Mouse (Mus musculus) heart, embryonic 10.5 days (tissue): ENCODE measurements at regions not wholly inside any gene's neighbourhood (a gene's known extent, or its start where the extent isn't known, plus 50 kb on each side); places are given as distances from the start of the nearest gene placed in this dataset.

ENCODE experiments used
- DNase-seq: peaks from one replicate; pipeline ENCODE4 v3.0.0-alpha.2; 2017; ENCODE audit warnings: low spot score
- H3K27ac ChIP-seq: fragments of 300-500 bp; sonication (generic); 2 replicates; pipeline ENCODE4 v1.5.1; 2016; ENCODE audit warnings: mild to moderate bottlenecking
- H3K27me3 ChIP-seq: fragments of 300-500 bp; sonication (generic); 2 replicates; pipeline ENCODE4 v1.6.1; 2016; ENCODE audit warnings: mild to moderate bottlenecking; ENCODE audit not compliant: poor library complexity, insufficient read depth, severe bottlenecking
- H3K36me3 ChIP-seq: fragments of 300-500 bp; sonication (generic); 2 replicates; pipeline ENCODE4 v1.6.1; 2016; ENCODE audit warnings: mild to moderate bottlenecking, moderate library complexity
- H3K4me1 ChIP-seq: fragments of 300-500 bp; sonication (generic); 2 replicates; pipeline ENCODE4 v1.6.1; 2016; ENCODE audit warnings: mild to moderate bottlenecking
- H3K4me3 ChIP-seq: fragments of 300-500 bp; sonication (generic); 2 replicates; pipeline ENCODE4 v1.5.1; 2016; ENCODE audit warnings: mild to moderate bottlenecking, moderate library complexity
- H3K9me3 ChIP-seq: fragments of 300-500 bp; sonication (generic); 2 replicates; pipeline ENCODE4 v1.6.1; 2016; ENCODE audit warnings: mild to moderate bottlenecking, moderate library complexity
- WGBS: fragments of 180-500 bp; shearing (Covaris S2); methylation state at CpG from one replicate; pipeline ENCODE4 v1.1.7; 2016; 5-methylcytosine and 5-hydroxymethylcytosine counted together

- no peaks in the 10 kb centered on the region; the same call in 1 of the 2 replicates for H3K27me3 ChIP-seq
- 70% methylated on average over 5 of the region's 5 CpGs for WGBS
- H3K4me3 ChIP-seq: no peak overlapping the region
- H3K4me1 ChIP-seq: no peaks in the 10 kb centered on the region
- no peak overlapping the region for H3K27ac ChIP-seq
- no peak for DNase-seq
- no peaks in the 10 kb centered on the region for H3K9me3 ChIP-seq
- H3K36me3 ChIP-seq: no peaks in the 10 kb centered on the region
These were observed 66.0 kb downstream of the Nr2f2 start for GRCm38 (mm10) chr7:70300516-70300915.

DNA sequence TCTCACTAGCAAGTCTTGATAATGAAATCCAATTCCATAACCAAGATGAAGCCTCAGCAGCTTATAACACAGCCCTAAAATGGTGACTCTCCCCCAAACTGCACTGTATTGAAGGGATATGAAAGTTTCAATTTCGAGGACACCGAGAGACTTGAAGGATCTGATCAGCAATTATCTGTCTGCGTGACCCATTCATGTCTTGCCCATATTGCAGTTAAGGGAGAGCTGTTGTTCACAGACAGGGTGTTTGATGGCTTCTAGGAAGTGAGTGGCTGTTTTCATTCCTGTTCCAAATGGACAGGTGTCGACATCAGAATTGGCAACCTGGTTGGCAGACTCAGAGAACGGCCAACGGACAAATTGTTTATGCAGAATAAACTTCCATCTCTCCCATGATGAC lies 75.1 kb downstream of the Nr2f2 start:
- no peak overlapping the region for H3K27ac ChIP-seq
- peaks cover 10% of the 10 kb centered on the region for H3K4me1 ChIP-seq
- H3K27me3 ChIP-seq: peaks cover 55% of the 10 kb centered on the region
- H3K4me3 ChIP-seq: no peak overlapping the region
- no peaks in the 10 kb centered on the region for H3K9me3 ChIP-seq
- no peak for DNase-seq
- no peaks in the 10 kb centered on the region for H3K36me3 ChIP-seq
- 85% methylated on average over 6 of the region's 6 CpGs for WGBS

DNA sequence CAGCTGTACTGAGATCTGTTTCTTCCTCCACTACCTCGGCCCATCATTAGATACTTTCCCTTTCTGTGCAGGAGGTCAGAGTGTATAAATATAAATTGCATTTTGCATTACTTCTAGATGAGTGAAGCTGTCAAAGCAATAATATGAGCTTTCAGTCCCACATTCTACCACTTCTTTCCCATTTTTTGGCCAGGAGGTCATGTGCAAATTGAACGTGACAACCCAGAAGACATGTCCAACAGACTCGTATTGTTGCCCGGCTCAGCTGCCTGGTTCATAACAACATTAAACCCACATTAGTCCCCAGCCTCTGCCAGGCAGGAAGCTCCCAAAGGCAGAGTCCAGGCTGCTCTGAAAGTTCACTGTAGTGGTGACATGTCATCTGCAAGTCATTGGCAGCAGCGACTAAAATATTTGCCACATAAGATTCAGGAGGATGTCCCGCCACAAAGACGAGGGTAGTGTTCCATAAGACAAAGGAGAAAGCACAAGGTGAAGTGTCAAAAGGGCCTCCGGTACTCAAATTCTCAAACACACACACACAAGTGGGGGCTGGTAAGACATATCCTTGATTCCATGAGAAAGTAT lies 75.7 kb downstream of the Nr2f2 start:
- peaks cover 61% of the 10 kb centered on the region for H3K27me3 ChIP-seq
- no peak overlapping the region for H3K4me3 ChIP-seq
- no peak overlapping the region for H3K27ac ChIP-seq
- WGBS: 74% methylated on average over 8 of the region's 8 CpGs
- no peak for DNase-seq
- H3K9me3 ChIP-seq: no peaks in the 10 kb centered on the region
- no peaks in the 10 kb centered on the region for H3K36me3 ChIP-seq
- H3K4me1 ChIP-seq: peaks cover 10% of the 10 kb centered on the region

DNA sequence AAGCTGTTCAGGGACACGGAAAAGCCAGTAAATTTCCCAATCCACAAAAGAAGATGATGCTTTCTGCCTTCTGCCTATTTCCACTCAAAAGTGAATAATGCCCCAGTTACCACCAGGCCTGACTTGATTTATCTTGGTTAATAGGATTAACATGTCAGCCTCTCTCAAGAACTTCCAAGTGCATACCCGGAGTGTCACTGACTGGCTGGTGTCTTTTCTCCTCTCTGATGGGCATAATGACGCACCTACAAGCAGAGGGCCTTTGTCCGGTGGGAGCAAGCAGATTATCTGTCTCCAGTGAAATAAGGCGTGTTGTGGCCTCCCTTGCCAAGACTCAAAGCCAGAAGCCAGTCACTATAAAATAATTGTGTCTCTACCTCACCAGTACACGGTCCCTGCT lies 76.3 kb downstream of the Nr2f2 start:
- WGBS: 55% methylated on average over 6 of the region's 6 CpGs
- peaks cover 67% of the 10 kb centered on the region for H3K27me3 ChIP-seq

GRCm38 (mm10) chr7:70288621-70289020 lies 77.9 kb downstream of the Nr2f2 start:
- WGBS: 11% methylated on average over 5 of the region's 5 CpGs
- no peaks in the 10 kb centered on the region for H3K9me3 ChIP-seq
- no peaks in the 10 kb centered on the region for H3K36me3 ChIP-seq
- H3K27me3 ChIP-seq: peaks cover 83% of the 10 kb centered on the region
- peaks cover 10% of the 10 kb centered on the region for H3K4me1 ChIP-seq
- H3K27ac ChIP-seq: no peak overlapping the region
- no peak for DNase-seq
- H3K4me3 ChIP-seq: no peak overlapping the region

More for the DNA sequence above, 76.3 kb downstream of the Nr2f2 start:
- Histone ChIP-seq H3K9me3 (no peaks in the 10 kb centered on the region), H3K4me3 (no peak overlapping the region), H3K36me3 (no peaks in the 10 kb centered on the region), H3K27ac (no peak overlapping the region), H3K4me1 (peaks cover 10% of the 10 kb centered on the region)
- DNase-seq: no peak

DNA sequence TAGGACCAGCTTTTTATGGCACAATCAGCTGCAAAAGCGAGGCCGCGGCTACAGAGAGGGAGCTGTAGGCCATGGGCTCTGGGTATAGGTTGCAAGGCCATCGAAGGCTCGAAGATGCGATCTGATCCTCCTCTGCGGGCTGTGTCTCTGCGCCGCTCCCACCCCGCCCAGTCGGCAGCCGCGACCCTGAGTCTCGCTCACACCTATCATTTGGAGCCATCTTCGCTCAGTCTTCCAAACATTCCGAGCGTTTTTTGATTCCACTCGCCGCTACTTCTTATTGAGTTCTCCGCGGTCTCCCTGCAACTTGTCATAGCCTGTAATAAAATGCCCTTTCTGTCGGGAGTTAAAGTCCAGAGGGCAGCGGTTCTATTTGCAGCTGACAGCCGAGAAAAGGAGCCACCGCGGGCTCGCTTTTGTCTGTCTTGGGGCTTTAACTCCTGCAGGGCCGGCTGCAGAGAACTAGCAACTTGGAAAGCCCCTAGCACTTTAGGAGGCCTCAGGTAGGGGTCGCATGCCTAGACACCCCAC lies 78.6 kb downstream of the Nr2f2 start:
- under 1% methylated on average over 29 of the region's 29 CpGs for WGBS
- H3K9me3 ChIP-seq: no peaks in the 10 kb centered on the region
- peak overlapping the region; percentile 49 for H3K4me3 ChIP-seq
- no peak for DNase-seq
- peaks cover 10% of the 10 kb centered on the region for H3K4me1 ChIP-seq
- peaks cover 90% of the 10 kb centered on the region for H3K27me3 ChIP-seq
- 0 out of 2 replicates have a peak overlapping the region, but pooled peaks have one; percentile 29 for H3K27ac ChIP-seq
- no peaks in the 10 kb centered on the region for H3K36me3 ChIP-seq

- no peak for DNase-seq
- H3K9me3 ChIP-seq: no peaks in the 10 kb centered on the region
- H3K27ac ChIP-seq: no peak overlapping the region
- no peak overlapping the region for H3K4me3 ChIP-seq
- no peaks in the 10 kb centered on the region for H3K36me3 ChIP-seq
- peaks cover 10% of the 10 kb centered on the region for H3K4me1 ChIP-seq
- WGBS: 2% methylated on average over 14 of the region's 14 CpGs
- peaks cover 100% of the 10 kb centered on the region for H3K27me3 ChIP-seq
These were observed 79.6 kb downstream of the Nr2f2 start for GRCm38 (mm10) chr7:70286836-70287355.

DNA sequence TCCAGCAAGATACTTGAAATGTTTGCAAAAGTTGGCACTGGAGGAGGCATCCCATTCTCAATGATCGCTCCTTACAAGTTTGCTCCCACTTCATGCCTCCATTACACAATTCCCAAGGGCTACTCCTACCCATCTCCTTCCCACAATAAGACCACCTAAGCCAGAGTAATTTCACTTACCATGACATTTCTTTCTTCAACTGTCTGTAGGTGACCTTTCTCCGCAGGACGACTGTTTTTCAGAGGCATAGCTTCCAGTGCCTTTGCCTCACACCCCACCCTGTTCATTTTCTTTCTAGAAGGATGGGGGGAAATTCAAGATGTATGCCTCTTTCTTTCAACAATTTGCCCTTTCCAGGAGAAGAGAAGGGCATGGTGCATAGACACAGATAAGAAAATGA lies 81.2 kb downstream of the Nr2f2 start:
- no peaks in the 10 kb centered on the region for H3K9me3 ChIP-seq
- no peak overlapping the region for H3K4me3 ChIP-seq
- peaks cover 21% of the 10 kb centered on the region for H3K4me1 ChIP-seq
- DNase-seq: no peak
- H3K27me3 ChIP-seq: peaks cover 98% of the 10 kb centered on the region
- no peak overlapping the region for H3K27ac ChIP-seq
- WGBS: 4% methylated on average over 3 of the region's 3 CpGs
- no peaks in the 10 kb centered on the region for H3K36me3 ChIP-seq

GRCm38 (mm10) chr7:70283836-70284235 lies 82.7 kb downstream of the Nr2f2 start:
- Histone ChIP-seq H3K36me3 (no peaks in the 10 kb centered on the region), H3K4me1 (peaks cover 26% of the 10 kb centered on the region), H3K27me3 (peaks cover 96% of the 10 kb centered on the region), H3K27ac (no peak overlapping the region), H3K9me3 (no peaks in the 10 kb centered on the region), H3K4me3 (no peak overlapping the region)
- 9% methylated on average over 1 of the region's 1 CpGs for WGBS
- DNase-seq: no peak

GRCm38 (mm10) chr7:70283166-70283565 lies 83.4 kb downstream of the Nr2f2 start:
- Histone ChIP-seq H3K27ac (no peak overlapping the region), H3K4me3 (no peak overlapping the region), H3K4me1 (peaks cover 24% of the 10 kb centered on the region), H3K27me3 (peaks cover 95% of the 10 kb centered on the region), H3K36me3 (no peaks in the 10 kb centered on the region), H3K9me3 (no peaks in the 10 kb centered on the region)
- DNase-seq: no peak
- 5% methylated on average over 4 of the region's 4 CpGs for WGBS

- peaks cover 16% of the 10 kb centered on the region for H3K4me1 ChIP-seq
- 2% methylated on average over 11 of the region's 11 CpGs for WGBS
- H3K27me3 ChIP-seq: peaks cover 90% of the 10 kb centered on the region
- no peak overlapping the region for H3K27ac ChIP-seq
- no peaks in the 10 kb centered on the region for H3K36me3 ChIP-seq
- DNase-seq: no peak
- no peak overlapping the region for H3K4me3 ChIP-seq
- H3K9me3 ChIP-seq: no peaks in the 10 kb centered on the region
These were observed 84.5 kb downstream of the Nr2f2 start for GRCm38 (mm10) chr7:70281891-70282515.

GRCm38 (mm10) chr7:70281381-70281750 lies 85.2 kb downstream of the Nr2f2 start:
- H3K36me3 ChIP-seq: no peaks in the 10 kb centered on the region
- H3K4me3 ChIP-seq: peak overlapping the region; percentile 53
- peaks cover 16% of the 10 kb centered on the region for H3K4me1 ChIP-seq
- peaks cover 84% of the 10 kb centered on the region for H3K27me3 ChIP-seq
- no peaks in the 10 kb centered on the region for H3K9me3 ChIP-seq
- 0 out of 2 replicates have a peak overlapping the region, but pooled peaks have one; percentile 19 for H3K27ac ChIP-seq
- DNase-seq: no peak
- WGBS: 2% methylated on average over 22 of the region's 22 CpGs

- peak overlapping the region; percentile 53 for H3K4me3 ChIP-seq
- under 1% methylated on average over 42 of the region's 42 CpGs for WGBS
- no peaks in the 10 kb centered on the region for H3K36me3 ChIP-seq
- peak overlapping the region; percentile 52; the same call in 1 of the 2 replicates for H3K27ac ChIP-seq
- peak; percentile 76 for DNase-seq
- no peaks in the 10 kb centered on the region for H3K9me3 ChIP-seq
- H3K4me1 ChIP-seq: peaks cover 16% of the 10 kb centered on the region
- peaks cover 78% of the 10 kb centered on the region for H3K27me3 ChIP-seq
These were observed 85.7 kb downstream of the Nr2f2 start for GRCm38 (mm10) chr7:70280643-70281380.
